Mouse (Mus musculus) right cerebral cortex, postnatal 10 days (tissue): ENCODE data around the gene Smco1.

Source experiments
- DNase-seq, 2 experiments: peaks; one replicate each; pipeline ENCODE4 v3.0.0; 2021; ENCODE audit warnings: low spot score in 2 of 2

The Smco1 gene

DNA sequence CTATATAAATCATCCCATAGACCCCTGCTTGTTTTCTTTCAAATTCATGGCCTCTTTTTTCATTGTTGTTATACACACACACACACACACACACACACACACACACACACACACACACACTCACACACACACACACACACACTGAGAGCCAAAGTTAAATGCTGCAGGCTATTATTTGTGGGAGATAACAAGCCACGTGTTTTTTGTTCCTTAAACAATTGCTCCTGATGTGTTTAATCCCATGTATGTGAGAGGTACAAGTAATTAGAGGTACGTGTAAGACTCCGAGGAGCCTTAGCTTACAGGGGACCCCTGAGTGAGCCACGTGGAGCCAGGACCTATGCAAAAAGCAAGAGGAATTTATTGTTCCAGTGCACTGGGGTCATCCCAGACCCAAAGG, 40.7 kb downstream of the Smco1 start:
- DNase-seq = no peak

DNA sequence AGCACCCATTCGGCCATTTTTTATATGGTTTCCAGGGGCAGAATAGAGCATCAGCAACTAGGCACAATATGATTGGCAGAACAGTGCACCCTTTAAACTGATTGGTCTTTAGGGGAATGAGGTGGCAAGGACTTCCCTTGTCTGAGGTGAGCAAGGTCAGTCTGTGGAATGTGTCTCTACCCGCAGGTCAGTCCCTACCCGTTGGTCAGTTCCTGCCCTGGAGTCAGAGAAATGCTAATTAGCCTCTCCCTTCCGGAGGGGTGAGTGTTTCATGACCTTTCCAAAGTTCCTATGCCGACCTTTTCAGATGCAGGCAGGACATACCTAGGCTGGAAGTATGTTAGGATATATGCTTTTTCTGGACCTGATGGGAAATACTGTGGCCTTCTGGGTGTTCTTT, 41.1 kb downstream of the Smco1 start:
- DNase-seq = no peak

DNA sequence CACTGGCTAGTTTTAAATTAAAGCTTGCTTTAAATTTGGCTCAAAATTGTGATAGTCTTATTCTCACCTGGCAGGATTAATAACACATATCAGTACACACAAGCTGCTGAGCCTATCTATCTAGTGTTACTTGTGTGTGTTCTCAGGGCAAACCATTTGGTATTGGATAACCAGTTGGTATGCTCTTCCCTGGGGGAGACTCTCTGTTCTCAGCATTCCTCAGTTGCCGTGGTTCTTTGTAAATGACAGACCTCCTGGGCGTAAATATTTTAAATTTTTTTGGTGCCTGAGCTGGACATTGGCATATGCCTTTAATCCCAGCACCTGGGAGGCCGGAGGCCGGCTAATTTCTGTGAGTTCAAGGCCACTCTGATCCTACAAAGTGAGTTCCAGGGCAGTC, 41.6 kb downstream of the Smco1 start:
- DNase-seq = no peak

DNA sequence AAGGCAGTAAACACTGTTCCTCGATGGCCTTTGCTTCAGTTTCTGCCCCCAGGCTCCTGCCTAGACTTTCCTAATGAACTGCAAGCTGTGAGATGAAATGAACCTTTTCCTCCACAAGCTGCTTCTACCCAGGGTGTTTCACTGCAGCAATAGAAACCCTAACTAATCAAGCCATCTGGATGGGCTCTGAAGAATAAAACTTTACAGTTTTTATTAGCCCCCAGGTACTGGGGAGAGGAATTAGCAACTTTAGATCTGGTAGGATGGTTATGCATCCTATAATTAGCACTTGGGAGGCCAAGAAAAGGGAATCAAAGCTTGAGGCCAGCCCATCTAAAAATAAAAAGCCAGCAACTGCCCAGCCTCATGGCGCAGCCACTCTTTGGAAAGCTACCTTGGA, 45.3 kb downstream of the Smco1 start:
- DNase-seq = no peak

DNA sequence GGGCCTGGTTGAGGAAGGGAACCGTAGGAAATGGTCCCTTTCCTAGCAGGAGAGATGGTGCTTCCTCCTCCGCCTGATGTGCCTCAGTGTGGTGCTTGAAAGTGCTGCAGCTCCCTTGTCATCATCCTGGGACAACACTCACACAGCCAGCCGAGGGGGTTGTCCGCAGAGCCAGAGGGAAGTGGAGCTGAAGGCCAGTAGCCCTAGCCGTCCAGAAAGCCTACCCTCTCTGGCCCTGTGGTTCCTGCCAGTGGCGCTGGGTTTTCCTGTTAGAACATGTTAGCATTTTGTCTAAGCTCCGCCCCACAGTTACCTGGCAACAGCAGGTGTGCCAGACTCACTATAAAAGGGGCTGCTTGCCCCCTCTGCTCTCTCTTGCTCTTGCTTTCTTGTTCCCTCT, 52.7 kb downstream of the Smco1 start:
- DNase-seq = no peak
